14 mouse cellular contexts compared by ENCODE assay signal in the genomic region with DNA sequence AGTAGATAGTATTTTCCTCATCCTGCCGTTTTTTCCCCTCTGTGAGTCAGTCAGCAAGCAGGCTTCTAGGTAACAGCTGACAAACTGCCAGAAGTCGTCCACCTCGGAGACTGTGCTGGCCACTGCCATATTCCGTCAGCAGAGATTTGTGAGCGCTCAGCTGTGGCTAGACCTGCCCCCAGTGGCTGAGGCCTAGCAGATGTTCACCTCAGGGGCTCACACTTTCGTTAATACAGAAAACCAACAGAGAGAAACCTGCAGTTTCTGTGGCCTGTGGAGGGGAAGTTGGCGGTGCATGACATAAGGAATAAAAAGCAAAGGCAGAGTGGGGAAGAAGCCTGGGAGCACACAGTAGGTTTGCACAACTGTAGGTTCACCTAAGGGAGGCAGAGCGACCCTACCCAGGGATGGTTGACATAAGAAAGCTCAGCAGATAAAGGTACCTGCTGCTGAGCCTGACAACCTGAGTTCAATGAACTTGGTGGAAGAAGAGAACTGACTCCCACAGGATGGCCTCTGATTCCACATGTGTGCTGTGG.
"Had no signal": no experiment of that assay in that cellular context is flagged by ENCODE, and none has a peak within 500 bp of the region (broad histone marks: within the 10 kb centered on the region; RNA-seq: fewer than 3 reads in every experiment).

No protein-coding gene starts in this region.

- ATAC-seq: intestine, embryonic 16.5 days; liver, postnatal 0 days; midbrain, embryonic 15.5 days had no signal

- H3K9me3 ChIP-seq: limb, embryonic 12.5 days; liver, embryonic 13.5 days; lung, embryonic 15.5 days; midbrain, embryonic 15.5 days; neural tube, embryonic 12.5 days had no signal

- H3K4me3 ChIP-seq: layer of hippocampus, adult 2 months; limb, embryonic 12.5 days; liver, embryonic 13.5 days; lung, embryonic 15.5 days; midbrain, embryonic 15.5 days; neural tube, embryonic 12.5 days had no signal

- H3K4me2 ChIP-seq: limb, embryonic 12.5 days; liver, embryonic 13.5 days; lung, embryonic 15.5 days; midbrain, embryonic 15.5 days; neural tube, embryonic 12.5 days had no signal

- H3K27ac ChIP-seq: layer of hippocampus, adult 2 months; limb, embryonic 12.5 days; liver, embryonic 13.5 days; lung, embryonic 15.5 days; macrophage; midbrain, embryonic 15.5 days; neural tube, embryonic 12.5 days had no signal

- H3K4me1 ChIP-seq: limb, embryonic 12.5 days; lung, embryonic 15.5 days; midbrain, embryonic 15.5 days; neural tube, embryonic 12.5 days had no signal

- H3K36me3 ChIP-seq: limb, embryonic 12.5 days; liver, embryonic 13.5 days; lung, embryonic 15.5 days; midbrain, embryonic 15.5 days; neural tube, embryonic 12.5 days had no signal

- H3K9ac ChIP-seq: limb, embryonic 12.5 days; liver, embryonic 13.5 days; liver, postnatal 0 days; lung, embryonic 15.5 days; midbrain, embryonic 15.5 days; neural tube, embryonic 12.5 days had no signal

- DNase-seq: kidney, postnatal 14 days; liver; liver, embryonic 13.5 days; liver, postnatal 0 days; lung, postnatal 14 days; thymus, adult 18-20 months; thymus, postnatal 14 days had no signal

- H3K27me3 ChIP-seq: limb, embryonic 12.5 days; liver, embryonic 13.5 days; lung, embryonic 15.5 days; midbrain, embryonic 15.5 days; neural tube, embryonic 12.5 days had no signal
